Mouse (Mus musculus) CH12.LX (cell line): Measurements from ENCODE around the gene Stk24. TPM values are rescaled to one million over a fixed set of nuclear protein-coding genes. Genes with fewer than 3 reads are reported as not detected.

ENCODE experiments used
- DNase-seq: peaks from one replicate; pipeline ENCODE4 v3.0.0-alpha.2; 2013; ENCODE audit errors: extremely low read depth
- H3K27ac ChIP-seq: 2 replicates; pipeline ENCODE4 v1.5.1; 2012; ENCODE audit warnings: low read depth, mild to moderate bottlenecking, control low read depth, moderate library complexity; ENCODE audit not compliant: insufficient read depth
- H3K27me3 ChIP-seq: replicated peaks from 2 replicates; pipeline ENCODE3; 2012; ENCODE audit warnings: inconsistent platforms
- H3K36me3 ChIP-seq, 2 experiments: replicated peaks in 1 of 2; 2 replicates each; pipeline versions ENCODE3 to v1.6.1; 2012; ENCODE audit warnings: inconsistent platforms in 1 of 2, low read length in 1 of 2, mild to moderate bottlenecking in 1 of 2, mixed read lengths in 1 of 2, moderate library complexity in 1 of 2; ENCODE audit not compliant: control insufficient read depth in 1 of 2, insufficient read depth in 1 of 2
- H3K4me1 ChIP-seq, 2 experiments: 2 replicates each; pipeline ENCODE4 v1.6.1; 2012; ENCODE audit warnings: inconsistent platforms in 1 of 2, moderate library complexity in 1 of 2; ENCODE audit not compliant: insufficient read depth in 2 of 2, control insufficient read depth in 1 of 2
- H3K4me2 ChIP-seq: 2 replicates; pipeline ENCODE4 v1.6.1; 2012; ENCODE audit warnings: low read depth, mild to moderate bottlenecking, control low read depth; ENCODE audit not compliant: poor library complexity, insufficient read depth, severe bottlenecking
- H3K4me3 ChIP-seq, 3 experiments: fragments of 150-350 bp in 1 of 3; sonication (generic) in 1 of 3; replicated peaks in 1 of 3; 2 replicates each; pipeline versions ENCODE3 to v1.5.1; 2011 to 2012; ENCODE audit warnings: low read depth in 2 of 3, low read length in 2 of 3, mild to moderate bottlenecking in 2 of 3, moderate library complexity in 2 of 3, control low read depth in 1 of 3, improper control_type of control experiment in 1 of 3, inconsistent platforms in 1 of 3, mixed read lengths in 1 of 3; ENCODE audit not compliant: poor library complexity in 1 of 3
- H3K79me2 ChIP-seq: replicated peaks from 2 replicates; pipeline ENCODE4 v1.6.1; 2012; ENCODE audit warnings: mild to moderate bottlenecking, moderate library complexity; ENCODE audit not compliant: control insufficient read depth, poor library complexity, insufficient read depth, severe bottlenecking; ENCODE audit errors: extremely low read depth
- H3K9ac ChIP-seq: 2 replicates; pipeline ENCODE4 v1.6.1; 2012; ENCODE audit warnings: low read depth, mild to moderate bottlenecking, control low read depth, moderate library complexity; ENCODE audit not compliant: insufficient read depth
- H3K9me3 ChIP-seq: replicated peaks from 2 replicates; pipeline ENCODE3; 2012; ENCODE audit warnings: low read length, inconsistent platforms, mixed read lengths
- BHLHE40 ChIP-seq: IDR thresholded peaks from 2 replicates; pipeline ENCODE4 v1.6.1; 2011; ENCODE audit warnings: mild to moderate bottlenecking, low read depth, low read length, improper control_type of control experiment
- CHD1 ChIP-seq: IDR thresholded peaks from 2 replicates; pipeline ENCODE4 v1.6.1; 2012; ENCODE audit warnings: low read depth, low read length, improper control_type of control experiment, inconsistent platforms
- E2F4 ChIP-seq: IDR thresholded peaks from 2 replicates; pipeline ENCODE4 v1.6.1; 2011; ENCODE audit warnings: low read depth, low read length, improper control_type of control experiment; ENCODE audit not compliant: insufficient replicate concordance
- EP300 ChIP-seq: IDR thresholded peaks from 2 replicates; pipeline ENCODE4 v1.6.1; 2011; ENCODE audit warnings: low read length, improper control_type of control experiment
- GABPA ChIP-seq: IDR thresholded peaks from 2 replicates; pipeline ENCODE4 v1.6.1; 2012; ENCODE audit warnings: low read depth, low read length, improper control_type of control experiment, inconsistent platforms; ENCODE audit not compliant: insufficient replicate concordance
- IRF4 ChIP-seq: IDR thresholded peaks from 2 replicates; pipeline ENCODE4 v1.6.1; 2014; ENCODE audit warnings: low read depth, mild to moderate bottlenecking, inconsistent platforms, low read length, improper control_type of control experiment
- KAT2A ChIP-seq: IDR thresholded peaks from 2 replicates; pipeline ENCODE4 v1.6.1; 2012; ENCODE audit warnings: low read length, improper control_type of control experiment, inconsistent platforms; ENCODE audit not compliant: insufficient replicate concordance
- MAFK ChIP-seq: IDR thresholded peaks from 2 replicates; pipeline ENCODE4 v1.6.1; 2011; ENCODE audit warnings: low read length, improper control_type of control experiment; ENCODE audit not compliant: insufficient replicate concordance
- MAX ChIP-seq: IDR thresholded peaks from 2 replicates; pipeline ENCODE4 v1.6.1; 2011; ENCODE audit warnings: low read length, improper control_type of control experiment
- MAZ ChIP-seq: IDR thresholded peaks from 2 replicates; pipeline ENCODE4 v1.6.1; 2012; ENCODE audit warnings: low read depth, mild to moderate bottlenecking, inconsistent platforms, low read length, improper control_type of control experiment, moderate library complexity
- MEF2A ChIP-seq: IDR thresholded peaks from 2 replicates; pipeline ENCODE4 v1.6.1; 2014; ENCODE audit warnings: low read depth, mild to moderate bottlenecking, inconsistent platforms, low read length, improper control_type of control experiment, borderline replicate concordance
- MXI1 ChIP-seq: IDR thresholded peaks from 2 replicates; pipeline ENCODE4 v1.6.1; 2011; ENCODE audit warnings: mild to moderate bottlenecking, low read depth, low read length, improper control_type of control experiment
- MYC ChIP-seq: IDR thresholded peaks from 2 replicates; pipeline ENCODE4 v1.6.1; 2011; ENCODE audit warnings: low read depth, mild to moderate bottlenecking, improper control_type of control experiment, low read length
- PAX5 ChIP-seq: IDR thresholded peaks from 2 replicates; pipeline ENCODE4 v1.6.1; 2012; ENCODE audit warnings: low read length, inconsistent platforms, mixed read lengths
- POLR2AphosphoS2 ChIP-seq: IDR thresholded peaks from 2 replicates; pipeline ENCODE4 v1.6.1; 2011; ENCODE audit warnings: low read depth, low read length, improper control_type of control experiment
- RAD21 ChIP-seq: IDR thresholded peaks from 2 replicates; pipeline ENCODE4 v1.6.1; 2011; ENCODE audit warnings: low read depth, mild to moderate bottlenecking, low read length, improper control_type of control experiment, moderate library complexity
- SMC3 ChIP-seq: IDR thresholded peaks from 2 replicates; pipeline ENCODE4 v1.6.1; 2011; ENCODE audit warnings: low read depth, low read length, improper control_type of control experiment
- TCF12 ChIP-seq: IDR thresholded peaks from 2 replicates; pipeline ENCODE4 v1.6.1; 2014; ENCODE audit warnings: low read depth, mild to moderate bottlenecking, inconsistent platforms, low read length, improper control_type of control experiment
- UBTF ChIP-seq: IDR thresholded peaks from 2 replicates; pipeline ENCODE4 v1.6.1; 2012; ENCODE audit warnings: low read depth, mild to moderate bottlenecking, inconsistent platforms, low read length, improper control_type of control experiment, moderate library complexity
- USF2 ChIP-seq: conservative IDR thresholded peaks from 2 replicates; pipeline ENCODE4 v1.6.1; 2011; ENCODE audit warnings: low read depth, low read length, improper control_type of control experiment
- ZC3H11A ChIP-seq: IDR thresholded peaks from 2 replicates; pipeline ENCODE4 v1.6.1; 2012; ENCODE audit warnings: low read depth, mild to moderate bottlenecking, inconsistent platforms, low read length, improper control_type of control experiment
- ZMIZ1 ChIP-seq: IDR thresholded peaks from 2 replicates; pipeline ENCODE4 v1.6.1; 2012; ENCODE audit warnings: low read depth, mild to moderate bottlenecking, inconsistent platforms, low read length, improper control_type of control experiment
- dilution Hi-C: fragments of 300-500 bp; cut with MboI; formaldehyde crosslinking; loops from 2 replicates; pipeline ENCODE4 v1.14.3; 2020; ENCODE audit warnings: low sequenced_read_pairs; ENCODE audit not compliant: extremely low pct_unique_long_range_greater_than_20kb, extremely low pct_ligation_motif_present
- in situ Hi-C: fragments of 300-500 bp; cut with MboI; formaldehyde crosslinking; loops from 3 replicates; pipeline ENCODE4 v1.14.3; 2019; ENCODE audit warnings: low sequenced_read_pairs, low pct_ligation_motif_present, low pct_unique_long_range_greater_than_20kb, mixed read lengths
- polyA plus RNA-seq: library from polyadenylated mRNA; unstranded; fragments of >175 nt; gene quantifications from 2 replicates; pipeline ENCODE4 v1.2.1, GENCODE M21; 2012; ENCODE audit warnings: low read depth; ENCODE audit not compliant: insufficient read length
- total RNA-seq, 2 experiments: library from RNA; depleted of rRNA; stranded (reverse); fragments of 300-350 nt in 1 of 2; fragments of >200 nt in 1 of 2; gene quantifications; 2 replicates each; pipeline ENCODE4 v1.2.3; 2012 to 2014

The Stk24 gene
- total and polyA plus RNA-seq, 3 experiments, result 35.5 to 96.7 (median 52.7) TPM

- Histone ChIP-seq H3K27me3 (no peaks in the 10 kb centered on the region), H3K4me3 (no peak overlapping the region), H3K27ac (no peak overlapping the region), H3K4me1 (peaks cover 11 to 23% of the 10 kb centered on the region in 2 experiments), H3K9me3 (no peaks in the 10 kb centered on the region), H3K79me2 (no peaks in the 10 kb centered on the region), H3K36me3 (peaks cover 4 to 59% of the 10 kb centered on the region in 2 experiments), H3K9ac (no peak overlapping the region), H3K4me2 (no peak overlapping the region)
- in situ Hi-C loops (no loop called here), dilution Hi-C loops (no loop called here)
- DNase-seq, result no peak
- no peak for TF ChIP-seq EP300
- TF ChIP-seq KAT2A, result no peak
- TF ChIP-seq MYC, result no peak
- no peak for TF ChIP-seq MEF2A
- TF ChIP-seq ZC3H11A, result no peak
- TF ChIP-seq ZMIZ1, result no peak
- TF ChIP-seq SMC3, result no peak
- no peak for TF ChIP-seq MAX
- no peak for TF ChIP-seq USF2
- TF ChIP-seq MAFK, result no peak
- TF ChIP-seq BHLHE40, result no peak
- no peak for TF ChIP-seq GABPA
- no peak for TF ChIP-seq MAZ
- no peak for TF ChIP-seq UBTF
- no peak for TF ChIP-seq RAD21
- no peak for TF ChIP-seq MXI1
- TF ChIP-seq IRF4, result no peak
- TF ChIP-seq POLR2AphosphoS2, result no peak
- TF ChIP-seq E2F4, result no peak
- no peak for TF ChIP-seq TCF12
Measured at GRCm38 (mm10) chr14:121252542-121252941, 127.3 kb downstream of the Stk24 start.

- in situ Hi-C loops, result no loop called here
Measured at GRCm38 (mm10) chr14:121251708-121252107, 128.1 kb downstream of the Stk24 start.

More at GRCm38 (mm10) chr14:121251708-121252107, 128.1 kb downstream of the Stk24 start:
- no peaks in the 10 kb centered on the region for H3K9me3 ChIP-seq
- peaks cover 11 to 30% of the 10 kb centered on the region in 2 experiments for H3K4me1 ChIP-seq
- peaks cover 0 to 54% of the 10 kb centered on the region in 2 experiments for H3K36me3 ChIP-seq
- no peak overlapping the region for H3K4me3 ChIP-seq
- H3K4me2 ChIP-seq, result no peak overlapping the region
- TF ChIP-seq SMC3 (no peak), CHD1 (no peak), PAX5 (no peak), BHLHE40 (no peak), TCF12 (no peak), MYC (no peak), EP300 (no peak)
- H3K27ac ChIP-seq, result no peak overlapping the region
- dilution Hi-C loops, result no loop called here
- no peaks in the 10 kb centered on the region for H3K79me2 ChIP-seq
- no peaks in the 10 kb centered on the region for H3K27me3 ChIP-seq
- no peak overlapping the region for H3K9ac ChIP-seq
- no peak for DNase-seq
